Mouse (Mus musculus): Measurements from ENCODE around the gene Ppm1f. TPM values are rescaled to one million over a fixed set of nuclear protein-coding genes. Genes with fewer than 3 reads are reported as not detected.

Gene Ppm1f
- polyA plus RNA-seq, 1 experiment from 2014 or later, result 25.6 TPM

GRCm38 (mm10) chr16:16965149-16965548, 68.9 kb downstream of the Ppm1f start:
- Histone ChIP-seq H3K4me2 (no peak overlapping the region), H3K4me3 (replicated peaks) (no peak overlapping the region), H3K9ac (replicated peaks) (no peak overlapping the region), H3K27me3 (replicated peaks) (no peaks in the 10 kb centered on the region), H3K27ac (replicated peaks) (no peak overlapping the region), H3K9me3 (replicated peaks) (no peaks in the 10 kb centered on the region), H3K4me1 (no peaks in the 10 kb centered on the region), H3K36me3 (no peaks in the 10 kb centered on the region)
- ATAC-seq (ENCODE audit: low FRiP score), result no peak
- WGBS, result 56% methylated on average over 1 of the region's 1 CpGs

DNA sequence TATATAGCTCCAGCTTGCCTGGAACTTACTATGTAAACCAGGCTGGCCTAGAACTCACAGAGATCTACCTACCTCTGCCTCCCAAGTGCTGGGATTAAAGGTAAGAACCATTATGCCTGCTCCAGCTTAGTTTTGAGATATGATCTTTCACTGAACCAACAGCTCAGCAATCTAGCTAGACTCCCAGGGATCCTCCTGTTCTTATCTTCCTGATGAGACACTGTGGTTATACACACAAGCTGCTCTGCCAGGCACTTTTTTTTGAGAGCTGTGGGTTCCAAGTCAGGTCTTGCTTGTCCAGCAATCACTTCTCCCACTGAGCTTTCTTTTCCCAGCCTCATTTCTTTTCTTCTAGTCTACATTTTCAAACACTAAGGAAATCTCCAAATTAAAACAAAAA, 70.0 kb downstream of the Ppm1f start:
- H3K4me1 ChIP-seq, result no peaks in the 10 kb centered on the region
- no peak overlapping the region for H3K4me3 ChIP-seq (replicated peaks)
- no peaks in the 10 kb centered on the region for H3K27me3 ChIP-seq (replicated peaks)
- H3K4me2 ChIP-seq, result no peak overlapping the region
- no peak for ATAC-seq (ENCODE audit: low FRiP score)
- no peaks in the 10 kb centered on the region for H3K9me3 ChIP-seq (replicated peaks)
- H3K27ac ChIP-seq (replicated peaks), result no peak overlapping the region
- no peak overlapping the region for H3K9ac ChIP-seq (replicated peaks)
- H3K36me3 ChIP-seq, result no peaks in the 10 kb centered on the region

Other genes with a start within 250 kb of the Ppm1f start
- gene Olfr19, start 220.1 kb upstream of the Ppm1f start, polyA plus RNA-seq (2015; fragmentation: Nextera tagmentation; extraction: Ambion mirVana), result not detected in 2 replicates
- 13.9 and 16.3 TPM in 2 replicates for gene Spag6l, start 67.0 kb upstream of the Ppm1f start, polyA plus RNA-seq (2015; fragmentation: Nextera tagmentation; extraction: Ambion mirVana)
- gene Igll1, start 32.5 kb upstream of the Ppm1f start, polyA plus RNA-seq (2015; fragmentation: Nextera tagmentation; extraction: Ambion mirVana), result 0.57 TPM in 1 of 2 replicates, not detected in the other
- 69.8 and 70.6 TPM in 2 replicates for gene Top3b, start 25.7 kb upstream of the Ppm1f start, polyA plus RNA-seq (2015; fragmentation: Nextera tagmentation; extraction: Ambion mirVana)
- 1.5 and 1.6 TPM in 2 replicates for gene Vpreb1, start 25.6 kb upstream of the Ppm1f start, polyA plus RNA-seq (2015; fragmentation: Nextera tagmentation; extraction: Ambion mirVana)
- 184 and 188 TPM in 2 replicates for gene Mapk1, start 86.9 kb downstream of the Ppm1f start, polyA plus RNA-seq (2015; fragmentation: Nextera tagmentation; extraction: Ambion mirVana)
- 77.5 and 94.9 TPM in 2 replicates for gene Ypel1, start 173.2 kb downstream of the Ppm1f start, polyA plus RNA-seq (2015; fragmentation: Nextera tagmentation; extraction: Ambion mirVana)
- gene Ppil2, start 214.8 kb downstream of the Ppm1f start, polyA plus RNA-seq (2015; fragmentation: Nextera tagmentation; extraction: Ambion mirVana), result 134 and 143 TPM in 2 replicates
- 13.1 and 16.2 TPM in 2 replicates for gene 2610318N02Rik, start 228.7 kb downstream of the Ppm1f start, polyA plus RNA-seq (2015; fragmentation: Nextera tagmentation; extraction: Ambion mirVana)
- 38.4 and 57.3 TPM in 2 replicates for gene Sdf2l1, start 235.9 kb downstream of the Ppm1f start, polyA plus RNA-seq (2015; fragmentation: Nextera tagmentation; extraction: Ambion mirVana)
- 45.6 and 52.3 TPM in 2 replicates for gene Ydjc, start 248.2 kb downstream of the Ppm1f start, polyA plus RNA-seq (2015; fragmentation: Nextera tagmentation; extraction: Ambion mirVana)